ENCODE assay signal across 8 mouse cellular contexts in genomic region chr7:30564970-30565571, GRCm38 (mm10). TPM values are rescaled to one million over a fixed set of nuclear protein-coding genes. Genes with fewer than 3 reads are reported as not detected.
DNase-seq lines count a peak whose midpoint lies in the region; ATAC-seq and TF ChIP-seq lines count a peak whose summit lies in the region.

Gene Igflr1 (plus strand): TSS chr7:30565427.

- peak within 1 kb of the TSS; percentile 66 for H3K4me2 ChIP-seq in hindbrain, embryonic 13.5 days
- peak within 1 kb of the TSS; percentile 81 for H3K4me2 ChIP-seq in myocyte (ENCODE audit: low read depth)

- peak; percentile 13 for DNase-seq in cerebellum, adult 8-10 months
- DNase-seq in cerebellum, postnatal 4 days (ENCODE audit: low spot score in 2 of 2), result no peak
- no peak for DNase-seq in lung, adult 2 months
- no peak for DNase-seq in lung, postnatal 4 days
- DNase-seq in gastrocnemius, adult 8-10 months (ENCODE audit: low spot score in 2 of 2), result no peak
- DNase-seq in thymus, postnatal 14 days, result no peak

- no peaks in the 10 kb centered on the region for H3K27me3 ChIP-seq in hindbrain, embryonic 13.5 days
- no peaks in the 10 kb centered on the region for H3K27me3 ChIP-seq in myocyte (ENCODE audit: control insufficient read depth, insufficient read depth, insufficient read length)

- WGBS in lung, adult 2 months, result 91% methylated on average over 12 of the region's 12 CpGs
- 96% methylated on average over 12 of the region's 12 CpGs for WGBS in hindbrain, embryonic 13.5 days

- H3K27ac ChIP-seq in hindbrain, embryonic 13.5 days, result no peak within 1 kb of the TSS

- H3K4me3 ChIP-seq in lung, adult 2 months (replicated peaks; ENCODE audit: extremely low read depth, low read depth, low read length), result no peak within 1 kb of the TSS
- H3K4me3 ChIP-seq in hindbrain, embryonic 13.5 days, result peak within 1 kb of the TSS; percentile 75
- peak within 1 kb of the TSS; percentile 86 for H3K4me3 ChIP-seq in myocyte

- 0 out of 2 replicates have a peak within 1 kb of the TSS, but pooled peaks have one; percentile 76 for H3K9ac ChIP-seq in hindbrain, embryonic 13.5 days

- no peak within 1 kb of the TSS for H3ac ChIP-seq in myocyte (ENCODE audit: control insufficient read depth, insufficient read length)

- no peak for TF ChIP-seq POLR2A in lung, adult 2 months (IDR thresholded peaks at IDR 0.05; ENCODE audit: borderline replicate concordance, extremely low read depth, low read depth, low read length)
- TF ChIP-seq POLR2A in myocyte (IDR thresholded peaks at IDR 0.05; ENCODE audit: insufficient read length, low read depth), result no peak

- H3K79me2 ChIP-seq in myocyte (ENCODE audit: control insufficient read depth, insufficient read depth), result peaks cover 16% of the 10 kb centered on the region

- no peak for ATAC-seq in hindbrain, embryonic 13.5 days (ENCODE audit: low FRiP score)

- peaks cover 48% of the 10 kb centered on the region for H3K36me3 ChIP-seq in hindbrain, embryonic 13.5 days
- peaks cover 5% of the 10 kb centered on the region for H3K36me3 ChIP-seq in myocyte (ENCODE audit: control insufficient read depth, insufficient read depth)

- no peak for TF ChIP-seq CTCF in lung, adult 2 months (IDR thresholded peaks at IDR 0.05; ENCODE audit: insufficient read depth, low read length)

- no peaks in the 10 kb centered on the region for H3K9me3 ChIP-seq in hindbrain, embryonic 13.5 days

- peaks cover 3% of the 10 kb centered on the region; the same call in 1 of the 2 replicates for H3K4me1 ChIP-seq in lung, adult 2 months (ENCODE audit: control insufficient read depth, insufficient read depth, low read length)
- peaks cover 20% of the 10 kb centered on the region for H3K4me1 ChIP-seq in hindbrain, embryonic 13.5 days (replicated peaks)

TF ChIP-seq in myocyte, 11 proteins besides CTCF, POLR2A, EP300 and RAD21:
- TF ChIP-seq POLR2AphosphoS2 (IDR thresholded peaks at IDR 0.05; ENCODE audit: insufficient read length, low read depth) (no peak), USF1 (IDR thresholded peaks at IDR 0.05; ENCODE audit: low read depth) (no peak), TCF12 (IDR thresholded peaks at IDR 0.05; ENCODE audit: insufficient read depth, poor library complexity, severe bottlenecking) (no peak), E2F4 (IDR thresholded peaks at IDR 0.05; ENCODE audit: insufficient read depth) (no peak), REST (IDR thresholded peaks at IDR 0.05; ENCODE audit: insufficient read depth, insufficient read length) (no peak), SRF (IDR thresholded peaks at IDR 0.05; ENCODE audit: control insufficient read depth, insufficient read length, low read depth) (no peak), CEBPB (IDR thresholded peaks at IDR 0.05; ENCODE audit: insufficient read depth, poor library complexity, severe bottlenecking) (no peak), MAX (IDR thresholded peaks at IDR 0.05; ENCODE audit: low read depth) (no peak), MYOG (IDR thresholded peaks at IDR 0.05; ENCODE audit: control insufficient read depth in 1 of 3, insufficient read depth in 1 of 3, insufficient read length in 2 of 3, low read depth in 2 of 3) (no peak), MYOD1 (IDR thresholded peaks at IDR 0.05; ENCODE audit: control insufficient read depth in 1 of 3, insufficient read length in 2 of 3, low read depth in 2 of 3) (no peak), TCF3 (IDR thresholded peaks at IDR 0.05; ENCODE audit: insufficient read length, low read depth) (no peak)

RNA-seq across cellular contexts. Expression of gene Igflr1, which starts in this region (rescaled TPM):
- 9.6 and 12.0 TPM in 2 replicates for polyA plus RNA-seq in lung, adult 2 months (2012; rRNA removed)
- polyA plus RNA-seq in hindbrain, embryonic 13.5 days (2015; fragmentation: Nextera tagmentation; extraction: Ambion mirVana), result 5.3 and 6.1 TPM in 2 replicates
- 0.66 TPM for polyA plus RNA-seq in myocyte (2012; fragmentation: generic; extraction: Trizol)
- under 1 TPM; 0.31 to 0.85 (median 0.65) TPM for total RNA-seq in gastrocnemius, adult 8-10 months (2022)
